Mouse (Mus musculus) heart, postnatal 0 days (tissue): ENCODE results near the gene Syngr2.

Experiments
- CTCF ChIP-seq: IDR thresholded peaks from 2 replicates; pipeline ENCODE4 v1.5.1; 2016; ENCODE audit warnings: antibody characterized with exemption, control low read depth, low read depth
- EP300 ChIP-seq: IDR thresholded peaks from 2 replicates; pipeline ENCODE4 v1.6.1; 2016; ENCODE audit warnings: antibody characterized with exemption, low read depth

DNA sequence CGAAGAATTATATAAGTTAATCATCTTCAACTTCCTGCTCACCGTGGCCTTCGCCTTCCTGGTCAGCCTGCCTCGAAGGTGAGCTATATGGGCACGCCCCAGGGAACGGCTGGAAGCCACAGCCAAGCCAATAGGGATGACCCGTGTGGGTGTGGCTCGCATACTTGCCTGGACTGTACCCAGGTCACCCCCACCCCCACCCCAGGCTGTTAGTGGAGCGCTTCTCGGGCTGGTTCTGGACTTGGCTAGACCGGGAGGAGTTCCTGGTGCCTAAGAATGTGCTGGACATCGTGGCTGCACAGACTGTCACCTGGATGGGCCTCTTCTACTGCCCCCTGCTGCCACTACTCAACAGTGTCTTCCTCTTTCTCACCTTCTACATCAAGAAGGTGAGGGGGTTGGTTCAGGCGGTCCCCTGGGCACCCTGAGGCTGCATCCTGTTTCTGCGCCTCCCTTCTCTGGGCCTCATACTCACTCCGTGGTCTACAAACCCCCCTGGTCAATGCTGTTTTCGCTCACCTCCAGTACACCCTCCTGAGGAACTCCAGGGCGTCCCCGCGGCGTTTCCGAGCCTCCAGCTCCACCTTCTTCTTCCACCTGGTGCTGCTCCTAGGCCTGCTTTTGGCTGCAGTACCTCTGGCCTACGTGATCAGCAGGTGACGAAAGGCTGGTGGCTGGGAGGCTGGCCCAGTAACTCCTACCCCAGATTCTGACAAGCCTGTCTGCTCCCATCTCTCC is 18.6 kb upstream of the Syngr2 start:
- TF ChIP-seq CTCF = peak; percentile 10; the same call in 1 of the 2 replicates
- no peak for TF ChIP-seq EP300
